Mouse (Mus musculus) frontal cortex, postnatal 10 days (tissue): ENCODE measurements around the gene Fam216a.
"Not testable (repeated sequence)": the region's sequence is repeated elsewhere in the genome, so short reads cannot be mapped to it uniquely, and the experiment has no call there.

Experiments
- DNase-seq, 2 experiments: peaks; one replicate each; pipeline ENCODE4 v3.0.0; 2022; ENCODE audit warnings: low spot score in 2 of 2, mixed read lengths in 1 of 2

Gene Fam216a

GRCm38 (mm10) chr5:122320205-122320781, 51.9 kb downstream of the Fam216a start:
- DNase-seq, result no peak

DNA sequence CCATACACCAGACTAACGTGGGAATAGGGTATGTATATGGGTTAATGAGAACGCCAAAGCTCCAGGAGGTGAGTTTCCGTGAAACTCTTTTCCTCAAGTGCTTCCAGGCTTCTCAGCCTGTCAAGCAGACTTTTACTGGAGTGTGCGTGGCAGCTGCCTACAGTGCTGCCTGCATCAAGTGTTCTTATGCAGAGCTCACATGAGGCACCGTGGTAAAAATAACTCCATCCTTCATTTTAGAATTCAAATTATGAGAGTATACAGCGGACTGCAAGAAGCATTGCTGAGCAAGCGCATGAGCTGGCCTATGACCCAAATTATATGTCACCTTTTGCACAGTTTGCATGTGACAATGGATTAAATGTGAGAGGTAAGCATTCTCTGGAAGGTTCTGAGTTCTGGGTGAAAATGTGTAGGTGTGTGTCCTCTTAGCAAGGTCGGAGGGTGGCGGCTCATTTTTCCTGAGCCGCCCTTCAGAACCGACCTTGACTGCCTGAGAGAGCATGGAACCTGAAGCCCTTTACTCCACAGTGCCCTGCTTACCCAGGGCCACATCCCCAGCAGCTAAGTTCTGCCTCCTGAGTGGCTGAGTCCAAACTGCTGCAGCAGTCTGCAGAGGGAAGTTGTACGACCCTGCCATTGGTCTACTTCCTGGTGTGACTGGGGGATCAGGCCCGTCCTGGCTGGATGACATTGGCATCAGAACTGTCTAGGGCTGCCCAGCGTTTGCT, 52.5 kb downstream of the Fam216a start:
- DNase-seq, result no peak

DNA sequence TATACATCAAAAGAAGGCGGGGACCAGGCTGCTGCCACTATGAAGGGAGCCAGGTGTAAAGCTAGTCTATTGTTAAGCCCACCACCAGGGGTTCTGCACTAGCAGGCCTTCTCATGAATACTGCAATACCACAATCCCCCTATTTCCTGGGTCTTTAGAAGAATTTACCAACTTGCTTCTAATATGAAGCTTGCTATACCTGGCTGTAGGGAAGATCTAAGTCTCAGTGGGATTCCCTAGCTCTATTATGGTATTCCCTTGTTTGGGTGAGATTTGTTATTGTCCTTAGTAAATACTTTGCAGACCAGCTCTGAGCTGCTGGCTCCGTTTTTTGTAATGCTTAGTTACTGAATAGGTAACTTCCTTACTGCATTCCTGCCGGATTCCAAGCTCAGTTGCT, 53.2 kb downstream of the Fam216a start:
- not testable (repeated sequence) for DNase-seq

- DNase-seq, result no peak
Measured at GRCm38 (mm10) chr5:122318100-122318499, 54.1 kb downstream of the Fam216a start.

- DNase-seq, result peak in 1 of 2 experiments; percentile 32
Measured at GRCm38 (mm10) chr5:122317329-122318045, 54.7 kb downstream of the Fam216a start.

GRCm38 (mm10) chr5:122314966-122315667, 57.0 kb downstream of the Fam216a start:
- peak; percentile 79 to 86 for DNase-seq
